Mouse (Mus musculus) megakaryocyte, embryonic 14.5 days (primary cell): ENCODE measurements around the gene Asprv1.

ENCODE experiments used
- FLI1 ChIP-seq: IDR thresholded peaks from 2 replicates; pipeline ENCODE4 v1.6.1; 2012; ENCODE audit warnings: low read length, inconsistent platforms, mixed read lengths
- GATA1 ChIP-seq: IDR thresholded peaks from 3 replicates; pipeline ENCODE4 v1.6.1; 2012; ENCODE audit warnings: mixed read lengths, low read length, inconsistent platforms, borderline replicate concordance

DNA sequence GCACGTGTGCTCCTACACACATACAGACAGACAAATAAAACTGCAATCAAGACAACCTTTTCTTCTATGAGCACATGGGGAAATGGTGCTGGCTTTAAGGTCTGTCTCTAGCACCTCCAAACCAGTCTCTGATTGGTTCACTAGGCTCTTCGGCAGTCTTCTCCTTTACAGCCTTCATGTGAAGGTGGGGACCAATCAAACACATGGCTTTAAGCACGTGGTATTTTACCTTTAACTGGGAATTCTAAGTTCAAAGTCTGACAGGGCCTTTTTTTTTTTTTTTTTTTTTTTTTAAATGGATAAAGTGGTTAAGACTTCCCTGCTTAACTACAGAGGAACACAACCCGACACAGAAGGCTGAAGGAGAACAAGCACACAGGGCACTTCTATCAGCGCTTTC, 37.1 kb downstream of the Asprv1 start:
- TF ChIP-seq GATA1 (no peak), FLI1 (no peak)
